Mouse (Mus musculus) lung, adult 2 months (tissue): Measurements from ENCODE around the gene Clcn2. TPM values are rescaled to one million over a fixed set of nuclear protein-coding genes. Genes with fewer than 3 reads are reported as not detected.

Source experiments
- DNase-seq: peaks from one replicate; pipeline ENCODE4 v3.0.0; 2022
- H3K4me1 ChIP-seq: fragments of 200-500 bp; 2 replicates; pipeline ENCODE4 v1.6.1; 2011; ENCODE audit warnings: low read length; ENCODE audit not compliant: control insufficient read depth, insufficient read depth
- H3K4me3 ChIP-seq: fragments of 200-500 bp; replicated peaks from 2 replicates; pipeline ENCODE3; 2011; ENCODE audit warnings: low read depth, mild to moderate bottlenecking, control low read depth, low read length; ENCODE audit errors: extremely low read depth
- CTCF ChIP-seq: fragments of 200-500 bp; IDR thresholded peaks from 2 replicates; pipeline ENCODE4 v1.5.1; 2011; ENCODE audit warnings: mild to moderate bottlenecking, low read length, control low read depth; ENCODE audit not compliant: insufficient read depth
- POLR2A ChIP-seq: fragments of 200-500 bp; IDR thresholded peaks from 2 replicates; pipeline ENCODE4 v1.6.1; 2011; ENCODE audit warnings: low read depth, mild to moderate bottlenecking, control low read depth, low read length, borderline replicate concordance; ENCODE audit errors: extremely low read depth
- WGBS: fragments of 180-500 bp; shearing (Covaris S2); methylation state at CpG from one replicate; pipeline ENCODE4 v1.1.7; 2018; 5-methylcytosine and 5-hydroxymethylcytosine counted together
- polyA plus RNA-seq: library from polyadenylated mRNA; depleted of rRNA; stranded (reverse); fragments of >200 nt; gene quantifications from 2 replicates; pipeline ENCODE4 v1.2.3, GENCODE M21; 2012

The Clcn2 gene
- polyA plus RNA-seq, 1 experiment: 8.1 TPM

DNA sequence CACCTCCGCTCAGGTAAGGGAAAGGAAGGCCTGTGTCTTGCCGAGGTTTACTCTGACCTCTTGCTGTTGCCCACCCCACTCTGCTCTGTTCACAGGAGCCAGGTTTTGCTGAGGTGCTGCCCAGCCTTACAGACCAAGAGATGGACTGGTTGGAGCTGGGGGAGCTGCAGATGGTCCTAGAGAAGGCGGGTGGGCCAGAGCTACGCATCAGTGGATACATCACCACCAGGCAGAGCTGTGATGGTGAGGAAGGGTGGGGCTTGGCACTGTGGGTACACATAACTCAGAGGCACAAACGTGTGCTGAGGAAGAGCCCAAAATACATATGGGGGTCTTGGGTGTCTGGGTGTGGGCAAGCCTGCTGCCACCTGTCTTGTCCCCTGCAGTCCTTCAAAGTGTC is 18.1 kb upstream of the Clcn2 start:
- TF ChIP-seq POLR2A: no peak
- TF ChIP-seq CTCF: no peak
- no peak for DNase-seq
- Histone ChIP-seq H3K4me3 (no peak overlapping the region), H3K4me1 (0 out of 2 replicates have a peak, but pooled peaks cover 3% of the 10 kb centered on the region)
- 69% methylated on average over 5 of the region's 5 CpGs for WGBS

DNA sequence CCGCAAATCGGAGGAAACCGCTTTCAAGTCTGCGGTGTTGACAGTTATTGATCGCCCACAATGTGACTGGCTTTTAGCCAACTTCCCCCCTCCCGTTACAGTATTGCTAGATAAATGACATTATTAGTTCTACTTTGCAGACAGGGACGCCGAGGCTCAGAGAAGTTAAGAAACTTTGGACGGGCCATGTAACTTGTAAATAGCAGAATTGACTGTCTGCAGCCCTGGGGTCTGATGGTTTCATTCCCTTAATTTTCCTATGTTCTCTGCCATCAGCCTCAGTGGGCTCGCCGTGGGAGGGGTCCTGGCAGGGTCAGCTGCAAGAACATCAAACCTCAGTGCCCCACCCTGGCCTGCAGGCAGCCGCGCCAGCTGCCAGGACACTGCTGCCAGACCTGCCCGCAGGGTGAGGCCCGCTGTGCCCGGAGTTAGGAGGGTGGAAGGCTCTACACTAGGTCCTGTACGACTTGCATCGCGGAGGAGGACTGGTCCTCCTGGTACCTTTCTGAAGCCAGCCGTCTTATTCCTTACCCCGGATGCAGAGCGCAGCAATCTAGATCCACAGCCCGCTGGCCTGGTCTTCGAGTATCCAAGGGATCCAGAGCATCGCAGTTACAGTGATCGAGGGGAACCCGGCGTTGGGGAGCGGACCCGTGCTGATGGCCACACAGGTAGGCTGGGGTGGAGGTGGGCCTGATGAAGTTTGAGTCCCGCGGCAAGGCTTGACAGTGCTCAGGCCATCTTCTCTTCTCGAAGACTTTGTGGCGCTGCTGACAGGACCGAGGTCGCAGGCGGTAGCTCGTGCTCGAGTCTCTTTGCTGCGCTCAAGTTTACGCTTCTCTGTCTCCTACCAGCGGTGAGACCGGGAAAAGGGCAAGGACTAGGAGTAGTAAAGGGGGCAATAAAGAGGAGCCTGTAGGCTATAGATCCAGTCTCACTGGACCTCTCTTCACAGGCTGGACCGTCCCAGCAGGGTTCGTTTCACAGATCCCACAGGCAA is 16.5 kb upstream of the Clcn2 start, which contains the start of gene Thpo:
Gene Thpo, minus strand, starts transcription at position 781 of the 1,000 bp plus-strand sequence.
- DNase-seq: no peak
- Histone ChIP-seq H3K4me1 (0 out of 2 replicates have a peak, but pooled peaks cover 3% of the 10 kb centered on the region), H3K4me3 (peak within 1 kb of the TSS; percentile 57)
- TF ChIP-seq POLR2A (no peak), CTCF (no peak)
- 9% methylated on average over 45 of the region's 45 CpGs for WGBS

DNA sequence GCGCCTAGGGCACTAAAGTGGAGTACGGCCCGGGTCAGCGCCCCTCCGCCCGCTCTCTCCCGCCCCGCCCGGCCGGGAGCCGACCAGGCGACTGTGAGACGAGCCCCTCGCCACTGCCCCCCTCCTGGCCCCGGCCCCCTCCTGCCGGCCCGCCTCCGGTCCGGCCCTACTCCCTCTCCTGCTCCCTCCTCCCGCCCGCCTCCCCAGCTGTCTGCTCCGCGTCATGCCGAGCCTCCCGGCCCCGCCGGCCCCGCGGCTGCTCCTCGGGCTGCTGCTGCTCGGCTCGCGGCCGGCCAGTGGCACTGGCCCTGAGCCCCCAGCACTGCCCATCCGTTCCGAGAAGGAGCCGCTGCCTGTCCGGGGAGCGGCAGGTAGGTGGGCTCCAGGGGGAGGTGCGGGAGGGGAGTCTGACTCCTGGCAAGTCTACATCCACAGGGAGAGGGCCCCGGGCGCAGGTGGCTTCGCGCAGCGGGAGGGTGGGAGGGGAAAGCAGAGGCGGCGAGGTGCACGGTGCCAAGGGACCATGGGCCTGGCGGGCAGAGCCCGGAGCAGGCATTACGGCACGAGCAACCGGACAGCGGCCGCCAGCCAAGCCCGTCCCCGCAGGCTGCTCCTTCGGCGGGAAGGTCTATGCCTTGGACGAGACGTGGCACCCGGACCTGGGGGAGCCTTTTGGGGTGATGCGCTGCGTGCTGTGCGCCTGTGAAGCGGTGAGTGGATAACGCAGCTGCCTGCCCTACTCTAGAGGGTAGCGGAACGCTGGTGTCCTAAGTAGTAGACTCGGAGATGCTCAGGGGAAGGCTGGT is 15.6 kb upstream of the Clcn2 start, which contains the start of gene Chrd:
Gene Chrd, plus strand, starts transcription at position 203 of the 806 bp plus-strand sequence.
- peak; percentile 53 for DNase-seq

DNA sequence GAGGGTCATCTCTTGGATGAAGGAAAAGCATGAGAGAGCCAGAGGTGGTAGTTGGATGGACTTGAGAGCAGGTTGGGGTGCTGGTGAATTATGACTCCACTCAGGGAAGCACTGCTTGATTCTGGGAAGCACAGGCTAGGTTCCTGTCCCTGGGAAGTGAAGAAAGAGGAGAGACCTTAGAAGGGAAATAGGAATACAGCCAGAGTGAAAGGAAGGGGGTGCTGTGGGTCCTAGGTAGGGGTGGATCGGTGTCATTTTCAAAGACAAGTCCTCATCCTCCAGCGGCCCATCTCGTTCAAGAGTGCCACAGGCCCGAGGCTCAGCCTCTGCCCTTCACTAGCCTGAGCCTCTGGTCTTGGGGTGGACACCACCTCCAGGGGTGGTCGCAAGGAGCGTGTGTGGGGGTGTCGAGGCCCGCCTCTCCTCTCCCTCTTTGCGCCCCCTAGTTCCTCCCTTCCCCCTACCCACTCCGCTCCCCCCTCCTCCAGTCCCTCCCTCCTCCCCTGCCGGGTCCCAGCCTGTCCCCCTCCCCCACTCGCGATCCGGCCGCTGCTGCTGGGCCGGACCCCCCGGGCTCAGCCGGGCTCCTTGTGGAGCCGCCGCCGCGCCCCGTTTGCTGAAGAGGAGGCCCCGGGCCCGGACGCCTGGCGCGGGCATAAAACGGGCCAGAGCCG is 14.8 kb upstream of the Clcn2 start:
- TF ChIP-seq POLR2A (no peak), CTCF (no peak)
- Histone ChIP-seq H3K4me1 (0 out of 2 replicates have a peak, but pooled peaks cover 3% of the 10 kb centered on the region), H3K4me3 (peak overlapping the region; percentile 57)
- WGBS: 3% methylated on average over 27 of the region's 30 CpGs
- no peak for DNase-seq

More for the DNA sequence above, 15.6 kb upstream of the Clcn2 start, which contains the start of gene Chrd:
- WGBS: under 1% methylated on average over 61 of the region's 70 CpGs
- TF ChIP-seq POLR2A: no peak
- no peak for TF ChIP-seq CTCF
- Histone ChIP-seq H3K4me3 (peak within 1 kb of the TSS; percentile 57), H3K4me1 (0 out of 2 replicates have a peak, but pooled peaks cover 3% of the 10 kb centered on the region)

DNA sequence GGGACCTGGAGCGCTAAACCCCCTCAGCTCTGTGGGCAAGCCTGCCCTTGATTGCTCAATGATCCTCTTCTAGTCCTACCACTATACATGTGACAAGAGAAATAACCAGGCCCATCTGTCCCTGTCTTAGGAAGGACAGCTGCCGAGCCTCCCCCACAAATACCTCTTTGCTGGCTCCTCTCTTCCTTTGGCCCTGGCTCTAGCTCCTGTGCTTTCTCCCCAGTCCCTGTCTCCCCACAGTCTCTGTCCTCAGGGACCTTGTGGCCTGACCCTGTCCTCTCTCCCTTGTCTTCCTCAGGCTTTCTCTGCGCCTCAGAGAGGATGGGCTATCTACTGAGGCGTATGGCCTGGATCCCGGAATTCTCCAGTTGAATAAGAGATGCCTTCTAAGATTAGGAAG is 14.1 kb upstream of the Clcn2 start:
- TF ChIP-seq CTCF: no peak
- no peak for TF ChIP-seq POLR2A
- 0 out of 2 replicates have a peak, but pooled peaks cover 3% of the 10 kb centered on the region for H3K4me1 ChIP-seq
- WGBS: 68% methylated on average over 5 of the region's 5 CpGs
- DNase-seq: no peak
- no peak overlapping the region for H3K4me3 ChIP-seq

DNA sequence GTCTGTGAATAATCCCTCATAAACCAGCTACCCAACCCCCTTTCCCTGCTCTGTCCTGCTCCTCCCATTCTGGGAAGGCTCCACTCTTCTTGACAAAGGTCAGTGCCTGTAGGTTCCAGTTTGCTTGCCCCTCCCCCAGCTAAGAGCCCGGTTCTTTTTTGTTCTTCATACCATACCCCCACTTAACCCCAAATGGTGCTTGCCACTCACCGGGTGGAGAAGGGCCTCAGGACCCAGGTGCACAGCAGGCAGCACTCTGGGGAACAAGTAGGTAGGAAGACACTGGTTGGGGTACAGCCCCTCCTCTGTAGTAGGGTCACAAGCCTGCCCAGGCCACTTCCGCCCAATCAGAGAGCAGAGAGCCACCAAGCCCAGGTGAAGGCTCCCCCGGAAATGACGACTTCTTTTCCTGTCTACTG is 12.8 kb upstream of the Clcn2 start:
- DNase-seq: no peak
- WGBS: 29% methylated on average over 5 of the region's 5 CpGs
- no peak overlapping the region for H3K4me3 ChIP-seq

DNA sequence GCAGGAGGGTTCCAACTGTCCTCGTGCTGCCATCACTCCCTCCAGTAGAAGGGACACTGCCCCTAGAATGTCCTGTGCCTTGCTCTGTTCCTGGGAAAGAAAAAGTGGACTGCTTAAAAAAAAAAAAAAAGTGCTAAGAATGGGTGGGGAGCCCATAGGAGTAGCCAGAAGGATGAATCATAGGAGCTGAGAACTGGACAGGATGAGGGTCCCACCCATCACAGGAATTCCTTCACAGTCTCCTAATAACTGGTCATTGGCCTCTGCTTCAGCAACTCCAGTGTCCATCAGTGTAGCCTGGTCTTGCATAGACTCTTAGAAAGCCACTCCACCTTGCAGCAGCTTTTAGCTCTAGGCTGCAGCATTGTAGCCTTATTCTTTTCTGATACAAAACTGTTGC is 8.8 kb upstream of the Clcn2 start:
- TF ChIP-seq CTCF: no peak
- no peak for TF ChIP-seq POLR2A
- DNase-seq: no peak
- 47% methylated on average over 1 of the region's 1 CpGs for WGBS
- H3K4me3 ChIP-seq: no peak overlapping the region
- no peaks in the 10 kb centered on the region for H3K4me1 ChIP-seq

More for the DNA sequence above, 12.8 kb upstream of the Clcn2 start:
- TF ChIP-seq CTCF (no peak), POLR2A (no peak)
- H3K4me1 ChIP-seq: 0 out of 2 replicates have a peak, but pooled peaks cover 3% of the 10 kb centered on the region

DNA sequence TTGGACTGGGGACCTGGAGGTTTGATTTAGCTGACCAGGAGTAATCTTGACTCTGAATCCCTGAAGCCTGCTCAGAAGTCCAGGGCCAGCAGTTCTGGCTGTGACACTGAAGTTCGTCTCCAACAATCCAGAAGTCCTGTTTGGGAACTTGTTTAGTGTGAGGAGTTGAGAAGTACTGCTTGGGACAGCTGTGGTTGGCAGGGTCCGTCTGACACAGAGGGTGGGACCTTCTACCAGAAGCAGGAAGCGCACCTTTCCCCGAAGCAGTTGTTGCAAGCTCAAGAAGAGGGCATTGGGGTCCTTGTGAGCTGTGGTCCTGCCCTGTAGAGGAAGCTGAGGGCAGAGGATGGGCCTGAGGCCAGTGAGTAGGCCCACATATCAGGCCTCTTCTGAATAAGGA is 8.2 kb upstream of the Clcn2 start:
- 78% methylated on average over 4 of the region's 4 CpGs for WGBS
- TF ChIP-seq POLR2A: no peak
- TF ChIP-seq CTCF: no peak
- H3K4me1 ChIP-seq: no peaks in the 10 kb centered on the region
- H3K4me3 ChIP-seq: no peak overlapping the region
- no peak for DNase-seq

DNA sequence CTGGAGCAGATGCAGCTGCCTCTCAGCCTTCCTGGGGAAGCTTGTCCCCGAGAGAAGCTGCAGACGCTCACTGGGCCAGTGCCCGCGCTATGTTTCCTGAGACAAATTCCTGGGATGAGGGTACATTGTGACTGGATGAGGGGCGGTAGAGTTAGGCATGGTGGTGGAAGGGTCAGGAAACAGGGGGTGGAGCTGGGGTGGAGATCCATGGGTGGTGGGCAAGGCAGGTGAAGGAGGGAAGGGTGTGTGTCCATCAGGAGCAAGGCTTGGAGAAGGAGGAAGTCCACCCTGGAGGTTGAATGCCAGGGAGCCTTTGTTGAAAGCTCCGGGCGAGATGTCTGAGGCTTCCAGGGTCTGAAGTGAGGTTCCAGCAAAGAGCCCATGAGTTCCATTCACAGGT is 7.8 kb upstream of the Clcn2 start:
- TF ChIP-seq CTCF (no peak), POLR2A (no peak)
- Histone ChIP-seq H3K4me1 (no peaks in the 10 kb centered on the region), H3K4me3 (no peak overlapping the region)
- WGBS: 90% methylated on average over 7 of the region's 7 CpGs
- no peak for DNase-seq

DNA sequence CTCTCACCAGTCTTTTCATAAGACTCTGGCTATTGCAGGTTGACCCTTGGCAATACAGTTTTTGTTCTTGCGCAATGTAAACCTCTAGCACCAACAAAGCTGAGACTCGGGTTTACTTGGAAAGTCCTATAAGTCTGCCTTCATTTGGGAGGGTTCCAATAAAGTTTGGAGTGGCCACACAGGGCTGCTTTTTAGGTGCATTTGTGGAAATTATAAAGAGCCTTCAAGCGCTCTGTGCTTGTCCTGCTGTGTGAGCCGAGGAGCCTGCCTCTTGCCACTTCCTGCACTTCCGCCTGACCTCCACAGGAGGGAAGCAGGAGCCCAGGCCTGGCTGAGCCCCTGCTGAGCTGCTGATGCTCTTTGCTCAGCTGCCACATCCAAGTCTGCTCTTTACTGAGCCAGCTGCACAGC is 6.8 kb upstream of the Clcn2 start:
- 30% methylated on average over 5 of the region's 5 CpGs for whole genome bisulfite sequencing
- Histone ChIP-seq H3K4me3 (no peak overlapping the region), H3K4me1 (no peaks in the 10 kb centered on the region)
- peak; percentile 47 for DNase-seq
- peak; percentile 78 for TF ChIP-seq CTCF
- TF ChIP-seq POLR2A: no peak
